Mouse (Mus musculus) stomach, embryonic 14.5 days (tissue): Measurements from ENCODE around the gene Gnl2. TPM values are rescaled to one million over a fixed set of nuclear protein-coding genes. Genes with fewer than 3 reads are reported as not detected.
A peak's percentile ranks its signal among the peaks of the same experiment; 100 is the strongest.

Experiments
- ATAC-seq: fragments of 200-750 bp; cut with Nextera tagmentation; 2 replicates; pipeline ENCODE4 v1.8.0; 2017; ENCODE audit warnings: low read depth, moderate TSS enrichment; ENCODE audit not compliant: insufficient number of reproducible peaks, insufficient read depth, low FRiP score
- H3K27ac ChIP-seq: fragments of 300-500 bp; sonication (generic); 2 replicates; pipeline ENCODE4 v1.5.1; 2014; ENCODE audit warnings: mild to moderate bottlenecking, low read length, moderate library complexity, mixed read lengths
- H3K27me3 ChIP-seq: fragments of 300-500 bp; sonication (generic); 2 replicates; pipeline ENCODE4 v1.6.1; 2014; ENCODE audit warnings: low read length, control low read depth, mixed read lengths; ENCODE audit not compliant: control insufficient read depth, insufficient read depth
- H3K36me3 ChIP-seq: fragments of 300-500 bp; sonication (generic); 2 replicates; pipeline ENCODE4 v1.6.1; 2014; ENCODE audit warnings: mild to moderate bottlenecking, control low read depth, low read length, moderate library complexity, mixed read lengths; ENCODE audit not compliant: control insufficient read depth, insufficient read depth
- H3K4me1 ChIP-seq: fragments of 300-500 bp; sonication (generic); 2 replicates; pipeline ENCODE4 v1.6.1; 2014; ENCODE audit warnings: low read length, control low read depth, mixed read lengths; ENCODE audit not compliant: control insufficient read depth, insufficient read depth
- H3K4me2 ChIP-seq: fragments of 300-500 bp; sonication (generic); replicated peaks from 2 replicates; pipeline ENCODE4 v1.6.1; 2014; ENCODE audit warnings: low read depth, low read length, control low read depth
- H3K4me3 ChIP-seq: fragments of 300-500 bp; sonication (generic); 2 replicates; pipeline ENCODE4 v1.5.1; 2014; ENCODE audit warnings: low read depth, low read length, control low read depth
- H3K9ac ChIP-seq: fragments of 300-500 bp; sonication (generic); replicated peaks from 2 replicates; pipeline ENCODE4 v1.6.1; 2014; ENCODE audit warnings: low read depth, mild to moderate bottlenecking, control low read depth, low read length, moderate library complexity, mixed read lengths
- H3K9me3 ChIP-seq: fragments of 300-500 bp; sonication (generic); 2 replicates; pipeline ENCODE4 v1.6.1; 2016; ENCODE audit warnings: low read depth, low read length, control low read depth; ENCODE audit not compliant: control insufficient read depth
- WGBS: fragments of 180-500 bp; shearing (Covaris S2); extraction: QIAGEN DNeasy Blood & Tissue Kit; methylation state at CpG from one replicate; pipeline ENCODE4 v1.1.7; 2014; 5-methylcytosine and 5-hydroxymethylcytosine counted together
- polyA plus RNA-seq: library from polyadenylated mRNA; unstranded; fragments of >200 nt; fragmentation: Nextera tagmentation; extraction: Ambion mirVana; gene quantifications from 2 replicates; pipeline ENCODE4 v1.2.1, GENCODE M21; 2014

Gnl2 gene
- polyA plus RNA-seq, 1 experiment from 2014 or later, result 84.6 TPM

- H3K4me2 ChIP-seq, result no peak overlapping the region
- no peak overlapping the region for H3K9ac ChIP-seq
- 32% methylated on average over 5 of the region's 5 CpGs for WGBS
- no peak for ATAC-seq
- H3K9me3 ChIP-seq, result no peaks in the 10 kb centered on the region
- no peaks in the 10 kb centered on the region for H3K36me3 ChIP-seq
- H3K27ac ChIP-seq, result no peak overlapping the region
- H3K27me3 ChIP-seq, result no peaks in the 10 kb centered on the region
- H3K4me3 ChIP-seq, result no peak overlapping the region
- H3K4me1 ChIP-seq, result no peaks in the 10 kb centered on the region
Measured at GRCm38 (mm10) chr4:124978201-124978600, 38.2 kb upstream of the Gnl2 start.

- H3K9ac ChIP-seq, result no peak overlapping the region
- no peak overlapping the region for H3K4me2 ChIP-seq
- H3K4me3 ChIP-seq, result no peak overlapping the region
- no peaks in the 10 kb centered on the region for H3K9me3 ChIP-seq
- H3K27ac ChIP-seq, result no peak overlapping the region
- no peak for ATAC-seq
- peaks cover 9% of the 10 kb centered on the region; the same call in 1 of the 2 replicates for H3K4me1 ChIP-seq
- 21% methylated on average over 9 of the region's 9 CpGs for WGBS
- H3K27me3 ChIP-seq, result peaks cover 29% of the 10 kb centered on the region
- H3K36me3 ChIP-seq, result no peaks in the 10 kb centered on the region
Measured at GRCm38 (mm10) chr4:124983893-124984526, 32.4 kb upstream of the Gnl2 start.

GRCm38 (mm10) chr4:124984871-124985670, 31.3 kb upstream of the Gnl2 start:
- Histone ChIP-seq H3K9me3 (no peaks in the 10 kb centered on the region), H3K4me3 (no peak overlapping the region), H3K27me3 (peaks cover 29% of the 10 kb centered on the region), H3K4me2 (peak overlapping the region; percentile 69), H3K4me1 (peaks cover 19% of the 10 kb centered on the region), H3K27ac (no peak overlapping the region), H3K9ac (no peak overlapping the region), H3K36me3 (no peaks in the 10 kb centered on the region)
- 8% methylated on average over 18 of the region's 18 CpGs for WGBS
- no peak for ATAC-seq

GRCm38 (mm10) chr4:124985671-124986602, 30.4 kb upstream of the Gnl2 start, which contains the start of gene Rspo1:
Gene Rspo1, plus strand, starts transcription at chr4:124986430.
- ATAC-seq, result peak; percentile 42; the same call in 1 of the 2 replicates
- Histone ChIP-seq H3K4me2 (peak within 1 kb of the TSS; percentile 69), H3K9ac (0 out of 2 replicates have a peak within 1 kb of the TSS, but pooled peaks have one; percentile 28), H3K36me3 (no peaks in the 10 kb centered on the region), H3K4me1 (peaks cover 22% of the 10 kb centered on the region), H3K9me3 (no peaks in the 10 kb centered on the region), H3K27ac (no peak within 1 kb of the TSS), H3K4me3 (peak within 1 kb of the TSS; percentile 42), H3K27me3 (peaks cover 30% of the 10 kb centered on the region)
- WGBS, result 2% methylated on average over 45 of the region's 62 CpGs

GRCm38 (mm10) chr4:124986739-124987710, 29.4 kb upstream of the Gnl2 start:
- H3K4me1 ChIP-seq, result peaks cover 22% of the 10 kb centered on the region
- H3K27me3 ChIP-seq, result peaks cover 35% of the 10 kb centered on the region
- WGBS, result 3% methylated on average over 45 of the region's 51 CpGs
- H3K9me3 ChIP-seq, result no peaks in the 10 kb centered on the region
- H3K4me2 ChIP-seq, result peak overlapping the region; percentile 69
- peak overlapping the region; percentile 42 for H3K4me3 ChIP-seq
- H3K36me3 ChIP-seq, result no peaks in the 10 kb centered on the region
- ATAC-seq, result no peak
- H3K9ac ChIP-seq, result 0 out of 2 replicates have a peak overlapping the region, but pooled peaks have one; percentile 28
- no peak overlapping the region for H3K27ac ChIP-seq

GRCm38 (mm10) chr4:124987711-124988097, 28.7 kb upstream of the Gnl2 start:
- no peak for ATAC-seq
- H3K27me3 ChIP-seq, result peaks cover 35% of the 10 kb centered on the region
- peak overlapping the region; percentile 69; the same call in 1 of the 2 replicates for H3K4me2 ChIP-seq
- H3K36me3 ChIP-seq, result no peaks in the 10 kb centered on the region
- H3K4me1 ChIP-seq, result peaks cover 22% of the 10 kb centered on the region
- no peaks in the 10 kb centered on the region for H3K9me3 ChIP-seq
- 6% methylated on average over 10 of the region's 10 CpGs for WGBS
- H3K27ac ChIP-seq, result no peak overlapping the region
- no peak overlapping the region for H3K9ac ChIP-seq
- H3K4me3 ChIP-seq, result 0 out of 2 replicates have a peak overlapping the region, but pooled peaks have one; percentile 42

GRCm38 (mm10) chr4:124988382-124988781, 28.0 kb upstream of the Gnl2 start:
- Histone ChIP-seq H3K36me3 (no peaks in the 10 kb centered on the region), H3K27me3 (peaks cover 35% of the 10 kb centered on the region), H3K9me3 (no peaks in the 10 kb centered on the region), H3K9ac (no peak overlapping the region), H3K4me1 (peaks cover 22% of the 10 kb centered on the region), H3K4me3 (no peak overlapping the region), H3K27ac (peak overlapping the region; percentile 15; the same call in 1 of the 2 replicates), H3K4me2 (no peak overlapping the region)
- WGBS, result 9% methylated on average over 9 of the region's 9 CpGs
- no peak for ATAC-seq
